Mouse (Mus musculus) testis, postnatal 10 days (tissue): Measurements from ENCODE around the gene Cyp2j13.
"Not testable (repeated sequence)": the region's sequence is repeated elsewhere in the genome, so short reads cannot be mapped to it uniquely, and the experiment has no call there.

Source experiments
- DNase-seq: peaks from one replicate; pipeline ENCODE4 v3.0.0; 2021; ENCODE audit warnings: low spot score

The Cyp2j13 gene

DNA sequence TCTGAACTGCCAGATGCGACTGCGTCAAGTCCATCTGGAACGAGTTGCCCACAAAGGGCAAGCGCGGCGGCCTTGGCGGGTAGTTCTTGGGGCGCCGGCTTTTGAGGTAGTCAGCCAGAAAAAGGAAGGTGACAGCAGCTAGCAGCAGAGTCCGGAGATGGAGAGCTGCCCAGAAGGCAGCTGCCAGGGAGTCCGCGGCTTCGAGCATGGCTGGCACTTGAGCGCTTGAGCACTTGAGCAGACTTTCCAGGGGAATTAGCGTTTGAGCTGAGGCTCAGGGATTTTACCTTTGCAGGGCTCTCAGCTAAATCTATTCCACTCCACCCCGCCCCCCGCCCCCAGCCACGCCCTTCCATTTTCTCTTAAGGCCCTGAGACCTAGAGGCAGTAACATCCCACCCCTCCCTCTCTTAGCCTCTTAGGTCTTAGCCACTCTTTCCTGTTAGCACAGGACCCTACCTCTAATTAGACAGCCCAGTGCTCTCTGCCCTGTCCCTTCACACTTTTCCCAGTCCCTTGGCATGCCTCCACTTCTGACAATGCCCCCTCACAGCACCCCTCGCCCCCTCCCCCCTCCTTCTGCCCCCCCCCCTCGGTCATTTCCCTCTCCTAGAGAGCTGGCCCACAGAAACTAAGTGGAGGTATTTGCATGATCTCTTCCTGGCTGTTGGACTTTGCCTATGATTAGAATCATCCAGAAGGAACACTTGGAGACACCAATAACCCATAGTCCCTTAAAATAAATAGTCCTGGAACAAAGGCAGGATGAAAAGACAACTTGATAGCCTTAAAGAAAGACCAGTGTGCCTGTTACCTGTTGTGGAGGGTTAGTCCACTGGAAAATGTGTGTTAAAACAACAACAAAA is at the start of gene Cyp2j13:
TSS of gene Cyp2j13 (minus strand) at position 286 of the 865 bp plus-strand sequence.
- DNase-seq, result no peak

DNA sequence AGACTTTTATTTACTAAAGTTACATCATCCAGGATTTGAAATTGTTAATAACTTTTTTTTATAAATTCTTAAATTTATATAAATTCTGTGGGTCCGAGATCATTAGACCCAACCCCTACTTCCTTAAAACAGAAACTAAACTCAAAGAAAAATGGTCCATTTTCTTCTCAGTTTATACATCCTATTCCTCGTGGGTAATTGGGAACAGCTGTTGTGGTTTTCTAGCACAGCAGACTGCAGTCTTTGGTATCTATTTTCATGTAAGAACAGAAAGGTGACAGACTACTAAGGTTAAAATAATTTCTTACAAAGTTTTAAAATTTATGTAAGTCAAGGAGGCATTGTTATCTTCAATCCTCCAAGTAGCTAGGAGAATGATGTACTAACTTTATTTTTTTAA is 19.5 kb upstream of the Cyp2j13 start:
- DNase-seq, result no peak

DNA sequence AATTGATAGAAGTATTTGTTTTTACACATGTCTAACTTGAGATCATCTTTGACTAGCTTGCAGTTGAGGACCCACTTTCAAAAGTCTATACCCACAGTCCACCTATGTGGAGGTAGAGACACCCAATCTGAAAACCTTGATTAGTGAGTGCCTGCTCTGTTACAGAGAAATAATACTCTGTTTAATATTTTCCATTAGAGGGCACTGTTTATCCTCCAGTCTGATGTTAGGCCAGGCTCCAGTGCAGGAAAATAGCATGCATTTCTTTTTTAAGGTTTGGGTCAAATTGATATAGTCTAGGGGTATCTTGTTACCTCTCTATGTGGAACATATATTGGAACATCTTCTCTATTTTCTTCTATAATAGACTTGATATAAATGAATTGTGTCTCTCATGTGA is 14.5 kb upstream of the Cyp2j13 start:
- DNase-seq, result no peak

DNA sequence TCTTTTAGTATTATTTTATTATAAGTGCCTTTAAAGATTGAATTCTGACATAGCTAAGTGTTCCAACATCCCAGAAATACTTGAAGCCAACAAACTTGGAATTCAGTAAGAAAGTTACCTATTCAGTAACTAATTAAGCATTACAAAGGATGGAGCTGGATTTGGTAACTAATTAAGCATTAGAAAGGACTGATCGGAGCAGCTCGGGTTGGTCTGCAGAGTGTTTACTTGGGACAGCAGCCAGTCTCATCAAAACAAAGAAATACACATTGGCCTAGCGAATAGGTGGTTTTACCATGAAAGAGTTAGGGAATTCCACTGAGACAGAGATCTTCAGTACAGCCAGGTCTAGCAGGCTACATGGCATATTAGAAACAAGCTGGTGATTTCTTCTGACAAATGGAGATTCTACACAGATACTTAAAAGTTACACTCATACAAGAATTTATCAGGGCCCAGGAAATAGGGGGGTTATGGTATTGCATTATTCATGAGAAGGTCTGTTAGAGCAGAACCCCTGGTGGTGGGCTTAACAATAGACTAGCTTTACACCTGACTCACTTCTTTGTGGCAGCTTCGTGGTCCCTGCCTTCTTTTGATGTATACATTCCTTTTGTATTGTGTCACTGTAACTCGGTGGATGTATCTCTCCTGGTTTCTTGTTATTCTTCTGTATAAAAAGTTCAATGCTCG is 12.2 kb upstream of the Cyp2j13 start:
- not testable (repeated sequence) for DNase-seq

DNA sequence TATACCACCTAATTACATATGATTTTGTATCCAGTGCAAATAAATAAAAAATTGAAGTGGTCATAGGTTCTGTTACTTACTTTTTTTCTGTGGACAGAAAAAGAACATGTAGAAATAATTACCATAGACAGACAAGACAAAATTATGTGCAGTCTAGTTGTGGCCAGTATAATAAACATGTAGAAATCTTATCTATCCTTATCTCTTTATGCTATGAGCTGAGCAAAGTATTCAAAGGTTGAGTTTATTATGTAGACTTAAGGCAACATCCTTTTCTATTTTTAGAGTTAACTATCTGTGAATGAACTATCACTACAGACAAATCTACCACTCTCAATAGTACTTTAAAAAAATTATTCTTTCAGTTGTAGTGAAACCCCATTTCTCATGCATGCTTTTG is 962 bp upstream of the Cyp2j13 start:
- DNase-seq, result no peak

DNA sequence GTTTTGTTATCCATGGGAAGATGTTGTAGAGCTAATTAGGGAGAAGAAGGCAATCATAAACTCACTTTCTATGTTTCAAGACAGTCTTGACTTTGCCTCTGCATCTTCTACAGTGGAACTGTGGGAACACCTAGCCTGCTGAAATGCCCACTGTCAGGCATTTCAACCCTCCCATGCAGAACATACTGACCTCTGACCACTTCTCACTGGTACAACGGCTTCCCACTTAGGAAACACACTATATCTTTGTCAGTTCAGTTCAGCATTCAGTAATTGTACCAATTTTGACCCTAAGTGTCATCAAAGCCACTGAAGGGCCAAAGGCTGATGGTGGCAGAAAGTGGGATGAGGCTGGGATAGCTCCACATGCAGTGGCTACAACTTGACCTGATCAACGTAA is 15.3 kb downstream of the Cyp2j13 start:
- no peak for DNase-seq

DNA sequence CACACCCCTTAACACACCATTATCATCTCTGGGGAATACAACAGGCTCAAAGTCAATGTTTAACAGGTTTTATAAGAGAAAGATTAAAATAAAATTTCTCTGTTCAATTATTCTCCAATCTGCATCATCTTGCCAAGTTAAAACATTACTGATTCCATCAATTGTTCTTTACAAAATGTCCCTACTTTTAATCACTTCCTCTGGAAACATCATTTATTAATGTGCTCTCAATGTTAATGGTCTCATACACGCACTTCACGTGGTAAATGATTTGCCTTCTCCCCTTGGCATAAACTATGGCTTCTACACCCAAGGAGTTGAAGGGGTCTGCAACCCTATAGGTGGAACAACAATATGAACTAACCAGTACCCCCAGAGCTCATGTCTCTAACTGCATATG is 17.2 kb downstream of the Cyp2j13 start:
- DNase-seq, result no peak

DNA sequence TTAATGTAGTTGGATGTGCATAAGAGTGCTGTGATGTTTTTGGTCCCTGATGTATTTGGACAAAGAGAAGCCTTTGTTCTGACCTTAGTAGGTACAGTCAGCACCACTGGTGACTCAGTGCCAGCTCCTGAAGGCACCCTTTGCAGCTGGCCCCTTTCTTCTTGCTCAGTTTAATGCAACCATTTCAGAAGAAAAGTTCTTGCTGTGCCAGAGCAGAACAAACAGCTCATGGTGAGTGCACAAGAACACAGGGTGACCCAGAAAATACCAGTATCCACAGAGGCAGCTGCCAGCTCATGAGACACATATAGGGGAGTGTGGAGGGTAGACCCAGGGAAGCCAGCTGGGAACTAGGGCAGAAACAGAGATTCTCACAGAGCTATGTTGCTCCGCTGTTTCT is 48.9 kb downstream of the Cyp2j13 start:
- no peak for DNase-seq

DNA sequence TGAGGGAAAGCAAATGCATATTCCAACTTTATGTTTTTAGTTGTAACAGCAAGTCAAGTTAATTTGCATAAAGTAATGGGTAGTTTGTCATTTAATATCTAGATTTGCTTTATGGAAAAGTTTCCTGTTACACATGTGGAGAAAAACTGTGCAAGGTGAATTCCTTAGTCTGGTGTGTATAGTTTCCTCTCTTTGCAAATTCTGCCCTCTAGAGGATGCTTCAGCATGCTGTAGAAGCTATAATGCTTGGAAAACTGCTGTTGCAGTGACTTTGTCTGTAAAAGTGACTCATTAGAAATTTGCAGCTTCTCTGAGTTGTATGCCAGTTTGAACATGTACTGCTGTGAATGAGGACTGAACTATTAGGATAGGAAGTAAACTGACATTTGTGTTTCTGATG is 54.5 kb downstream of the Cyp2j13 start:
- DNase-seq, result no peak

DNA sequence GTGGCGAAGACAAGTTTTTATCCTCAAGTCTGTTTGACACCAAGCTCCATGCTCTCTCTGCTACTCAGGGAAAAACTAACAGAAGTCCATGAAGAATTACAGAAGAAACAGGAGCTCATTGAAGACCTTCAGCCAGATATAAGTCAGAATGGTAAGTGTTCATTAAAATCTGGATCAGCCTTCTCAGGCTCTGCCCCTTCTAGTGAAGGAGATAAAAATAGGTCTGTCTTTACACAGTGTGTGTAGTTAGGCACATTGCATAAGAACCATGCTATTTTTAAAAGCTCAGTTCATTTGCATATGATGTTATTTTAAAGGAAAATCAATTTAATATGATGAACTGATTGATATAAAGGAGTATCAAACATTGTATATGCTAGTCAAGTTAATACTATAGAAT is 60.5 kb downstream of the Cyp2j13 start:
- no peak for DNase-seq

DNA sequence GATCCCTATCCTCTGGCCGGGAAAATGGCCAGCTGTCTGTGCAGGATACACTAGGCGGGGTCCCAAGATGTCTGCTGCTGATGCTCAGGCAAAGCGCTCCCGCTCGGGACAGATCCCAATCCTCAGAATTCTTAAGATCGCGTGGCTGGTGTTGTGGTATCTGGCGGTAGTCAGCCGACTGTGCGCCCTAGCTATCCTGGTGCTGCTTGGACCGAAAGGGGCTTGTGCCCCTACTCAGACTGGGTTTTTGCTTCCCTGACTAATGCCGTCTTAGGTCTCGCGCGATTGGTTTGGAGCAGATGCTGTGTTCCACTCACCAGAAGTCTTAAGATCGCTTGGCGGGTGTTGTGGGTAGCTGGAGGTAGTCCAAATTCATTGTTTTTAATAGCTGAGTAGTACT is 95.1 kb downstream of the Cyp2j13 start:
- not testable (repeated sequence) for DNase-seq
